Mouse (Mus musculus): ENCODE measurements around the gene Ccdc122. TPM values are rescaled to one million over a fixed set of nuclear protein-coding genes. Genes with fewer than 3 reads are reported as not detected.
"Not testable (repeated sequence)": the region's sequence is repeated elsewhere in the genome, so short reads cannot be mapped to it uniquely, and the experiment has no call there.

The Ccdc122 gene
- total RNA-seq, 2 experiments from 2014 or later: 0.26 to 0.70 TPM

DNA sequence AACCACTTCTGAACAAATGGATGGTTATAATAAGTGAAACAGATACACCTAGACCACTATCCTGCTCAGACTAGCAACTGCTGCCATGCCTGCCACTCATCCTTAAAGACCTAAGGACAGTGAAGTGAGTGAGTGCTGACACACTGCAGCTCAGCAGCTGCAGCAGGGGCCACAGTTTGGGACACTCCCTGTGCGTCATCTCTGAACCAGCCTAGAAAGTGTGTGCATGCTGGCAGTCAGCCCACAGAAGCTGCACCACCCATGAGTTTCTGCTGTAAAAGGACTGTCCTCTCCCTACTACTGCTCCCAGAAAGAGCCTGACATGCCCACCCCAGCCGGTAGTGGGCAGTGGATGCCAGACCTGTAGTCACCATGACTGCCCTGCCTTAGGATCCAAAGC, 63.7 kb downstream of the Ccdc122 start:
- intact Hi-C loops (cut with DNase I): no loop called here
- DNase-seq: no peak

DNA sequence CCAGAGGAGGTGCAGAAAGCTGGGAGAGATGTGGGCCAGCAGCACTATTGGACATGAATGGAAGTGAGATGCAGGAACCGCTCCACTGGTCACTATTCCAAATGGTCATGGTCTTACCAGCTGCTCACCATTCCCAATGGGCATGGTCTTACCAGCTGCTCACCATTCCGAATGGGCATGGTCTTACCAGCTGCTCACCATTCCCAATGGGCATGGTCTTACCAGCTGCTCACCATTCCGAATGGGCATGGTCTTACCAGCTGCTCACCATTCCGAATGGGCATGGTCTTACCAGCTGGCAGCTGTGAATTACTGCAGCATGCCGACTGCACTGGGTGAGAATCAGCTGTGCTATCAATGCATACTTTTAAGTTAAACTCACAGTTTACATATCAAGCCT, 74.0 kb downstream of the Ccdc122 start:
- DNase-seq: peak; percentile 17
- intact Hi-C loops (cut with DNase I): not testable (repeated sequence)

DNA sequence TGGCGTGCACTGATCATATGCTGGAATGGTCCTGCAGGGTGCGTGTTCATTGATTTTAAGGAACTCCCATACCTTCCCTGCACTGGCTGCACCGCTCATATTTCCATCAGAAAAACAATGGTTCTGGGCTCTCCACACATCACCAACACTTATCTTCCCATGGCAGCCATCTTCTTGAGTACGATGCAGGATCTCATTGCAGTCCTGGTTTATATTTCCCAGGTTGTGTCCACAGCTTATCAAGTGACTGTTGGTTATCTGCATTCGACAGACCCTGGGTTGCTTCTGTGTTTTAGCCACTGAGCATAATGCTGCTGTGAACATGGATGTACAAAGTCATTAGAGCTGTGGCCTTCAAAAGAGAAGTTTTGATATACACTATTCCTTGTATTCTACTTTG, 94.0 kb downstream of the Ccdc122 start:
- intact Hi-C loops (cut with DNase I): no loop called here
- no peak for DNase-seq

DNA sequence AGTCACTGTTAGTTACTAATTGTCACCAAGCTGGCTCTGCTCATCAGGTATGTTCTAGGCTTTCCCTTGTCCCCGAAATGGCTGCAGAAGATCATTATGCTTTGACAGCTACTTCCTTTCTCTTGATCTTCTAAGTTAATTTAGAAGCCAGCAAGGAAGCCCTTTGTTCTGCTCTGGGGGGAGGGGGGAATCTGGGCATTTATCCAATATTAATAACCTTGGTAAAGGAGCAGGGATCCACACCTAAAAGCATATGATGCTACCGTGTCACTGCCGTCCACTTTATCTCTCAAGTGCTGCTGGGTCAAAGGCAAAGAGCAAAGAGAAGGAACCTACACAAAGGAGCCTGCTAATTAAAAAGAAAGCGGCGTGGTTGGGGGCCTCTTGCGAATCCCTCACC, 100.4 kb downstream of the Ccdc122 start:
- DNase-seq: no peak
- intact Hi-C loops (cut with DNase I): no loop called here

DNA sequence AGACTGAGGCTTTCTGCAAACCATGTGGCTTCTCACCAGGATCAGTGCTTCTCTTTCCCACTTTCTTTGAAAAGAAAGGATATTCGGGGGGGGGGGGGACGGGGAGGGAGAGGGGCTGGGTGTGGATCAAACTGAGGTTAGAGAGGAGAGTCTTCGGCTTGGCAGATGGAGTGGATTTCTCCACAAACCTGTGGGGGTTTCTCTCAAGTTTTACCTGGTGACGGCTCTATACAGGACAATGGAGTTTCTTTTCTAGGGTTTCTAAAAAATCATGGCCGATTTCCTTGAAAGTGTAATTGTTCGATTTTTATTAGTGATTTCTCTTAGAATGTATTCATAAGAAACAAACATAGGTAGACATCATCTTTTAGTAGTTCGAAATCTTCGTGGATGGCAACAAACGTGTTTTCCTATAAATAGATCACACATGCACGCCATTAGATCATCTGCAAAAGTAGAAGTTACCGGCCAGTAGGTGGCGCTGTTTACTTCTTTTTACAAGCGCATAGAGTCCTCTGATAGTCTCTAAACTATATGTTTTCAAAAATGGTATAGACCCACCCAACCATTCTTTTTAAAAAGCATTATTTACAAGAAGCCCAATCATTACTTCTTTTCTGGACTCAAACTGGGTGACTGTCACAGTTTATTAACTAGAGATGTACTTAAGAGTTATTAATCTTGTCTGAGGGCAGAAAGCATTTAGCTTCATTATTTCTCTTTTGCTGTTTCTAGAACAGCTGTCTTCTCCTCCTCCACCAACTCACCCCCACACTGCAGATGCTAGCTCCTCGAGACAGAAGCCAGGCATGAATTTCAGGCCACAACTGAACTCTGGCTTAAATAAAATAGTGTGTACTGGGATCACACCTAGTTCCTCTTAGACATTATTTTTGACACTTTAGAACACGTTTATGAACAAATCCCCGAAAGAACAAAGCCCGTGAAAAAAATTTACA, 105.0 kb downstream of the Ccdc122 start:
- intact Hi-C loops (cut with DNase I): loop anchor here (5.0 to 10.0 kb wide), 4 partner anchors 701 to 1341 kb away; no protein-coding TSS in a partner anchor
- peak; percentile 89 for DNase-seq

- no peak for DNase-seq
These were observed 108.5 kb downstream of the Ccdc122 start for GRCm38 (mm10) chr14:77145103-77145502.

GRCm38 (mm10) chr14:77147635-77148034, 111.1 kb downstream of the Ccdc122 start:
- intact Hi-C loops (cut with DNase I): loop anchor here (10.0 kb wide), 1 partner anchor 777 kb away; no protein-coding TSS in a partner anchor
- DNase-seq: no peak

More at GRCm38 (mm10) chr14:77145103-77145502, 108.5 kb downstream of the Ccdc122 start:
- intact Hi-C loops (cut with DNase I): loop anchor here (10.0 kb wide), 1 partner anchor 780 kb away; no protein-coding TSS in a partner anchor

DNA sequence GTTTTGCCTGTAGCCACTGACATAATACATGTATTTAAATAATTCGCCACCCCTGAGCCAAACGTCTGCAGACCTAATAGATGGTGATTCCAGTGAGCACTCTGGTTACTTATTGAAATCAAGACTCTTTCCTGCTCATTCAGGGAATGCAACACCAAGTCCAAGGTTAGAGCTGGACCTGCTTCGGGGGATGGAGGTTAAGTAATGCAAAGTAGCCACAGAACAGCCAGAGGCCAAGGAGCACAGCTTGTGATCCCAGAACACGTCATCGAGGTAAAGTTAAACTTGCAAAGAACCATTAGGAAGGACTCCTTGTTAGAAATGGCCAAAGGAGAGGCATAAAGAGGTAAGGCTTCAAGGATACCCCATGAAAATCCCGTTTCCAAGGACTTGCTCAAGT, 114.0 kb downstream of the Ccdc122 start:
- intact Hi-C loops (cut with DNase I): loop anchor here (10.0 kb wide), 1 partner anchor 294 kb away; no protein-coding TSS in a partner anchor
- DNase-seq: no peak

DNA sequence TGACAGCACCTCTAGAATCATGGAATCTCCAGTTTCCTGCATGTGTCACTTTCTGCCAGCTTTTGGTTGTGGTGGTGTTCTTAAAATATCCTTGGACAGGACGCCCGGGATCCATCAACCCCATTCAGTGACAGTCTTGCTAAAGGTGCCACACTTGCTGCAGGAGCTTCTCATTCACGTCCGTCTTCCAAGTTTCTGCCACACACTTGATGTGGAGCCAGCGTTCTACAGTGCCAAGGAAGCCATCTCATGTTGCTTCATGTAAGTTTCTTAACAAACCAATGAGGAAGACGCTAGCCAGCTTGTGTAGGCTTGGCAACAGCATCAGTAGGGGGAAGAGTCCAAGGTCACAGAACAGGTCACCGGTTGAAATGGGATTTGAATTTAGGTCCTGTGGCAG, 114.9 kb downstream of the Ccdc122 start:
- intact Hi-C loops (cut with DNase I): loop anchor here (10.0 kb wide), 1 partner anchor 293 kb away; no protein-coding TSS in a partner anchor
- no peak for DNase-seq

- intact Hi-C loops (cut with DNase I): loop anchor here (10.0 kb wide), 1 partner anchor 288 kb away; no protein-coding TSS in a partner anchor
- DNase-seq: peak; percentile 95
These were observed 119.8 kb downstream of the Ccdc122 start, which contains the start of gene Enox1 for GRCm38 (mm10) chr14:77156222-77156910. Gene Enox1 (plus strand): TSS chr14:77156763.

DNA sequence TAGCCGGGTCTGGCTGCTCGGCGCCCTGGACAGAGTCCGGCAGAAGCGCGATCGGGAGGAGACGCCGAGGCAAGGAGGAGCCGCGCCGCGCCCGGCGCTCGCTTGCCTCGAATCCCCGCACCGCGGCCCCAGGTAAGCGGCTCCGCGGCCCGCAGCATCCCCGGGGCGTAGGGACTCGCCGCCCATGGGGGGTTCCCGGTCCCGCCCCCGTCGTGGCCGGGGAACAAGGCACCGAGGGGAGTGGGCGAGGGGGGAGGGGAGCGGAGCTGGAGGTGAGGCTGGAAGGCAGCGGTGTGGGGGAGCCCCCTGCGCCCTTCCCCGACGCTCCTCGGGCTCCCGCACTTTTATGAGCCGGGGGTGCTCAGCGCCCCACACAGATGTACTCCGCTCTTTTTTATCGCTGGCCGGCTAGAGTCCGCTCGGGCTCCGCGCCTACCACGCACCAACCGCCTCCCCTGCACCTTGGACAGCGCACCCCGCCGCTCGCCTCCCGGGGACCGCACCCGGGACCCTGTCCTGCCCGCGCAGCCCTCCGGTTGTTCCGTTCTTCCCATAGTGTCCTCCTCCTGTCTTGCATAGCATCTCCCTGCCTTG, 120.4 kb downstream of the Ccdc122 start:
- peak; percentile 45 for DNase-seq
- intact Hi-C loops (cut with DNase I): loop anchor here (10.0 kb wide), 1 partner anchor 288 kb away; no protein-coding TSS in a partner anchor

DNA sequence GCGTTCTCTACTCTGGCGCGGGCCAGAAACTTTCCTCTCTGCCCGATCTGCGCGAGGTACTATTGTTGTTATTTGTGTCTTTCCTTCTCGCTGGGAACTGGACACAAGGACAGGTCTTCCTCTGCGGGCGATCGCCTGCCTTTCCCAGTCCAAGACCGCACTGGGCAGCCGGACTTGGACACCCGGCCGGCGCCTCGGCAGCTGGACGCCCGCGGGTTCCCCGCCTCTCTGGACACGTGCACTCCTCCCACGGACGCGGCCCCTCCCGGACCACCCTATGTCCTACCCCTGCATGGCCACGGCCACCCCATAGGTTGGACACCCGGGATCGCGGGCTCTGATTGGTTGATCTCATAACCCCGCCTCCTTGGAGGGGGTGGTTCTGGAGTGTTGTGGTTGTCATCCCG, 120.9 kb downstream of the Ccdc122 start:
- peak; percentile 95 for DNase-seq
- intact Hi-C loops (cut with DNase I): loop anchor here (10.0 kb wide), 1 partner anchor 287 kb away; no protein-coding TSS in a partner anchor

DNA sequence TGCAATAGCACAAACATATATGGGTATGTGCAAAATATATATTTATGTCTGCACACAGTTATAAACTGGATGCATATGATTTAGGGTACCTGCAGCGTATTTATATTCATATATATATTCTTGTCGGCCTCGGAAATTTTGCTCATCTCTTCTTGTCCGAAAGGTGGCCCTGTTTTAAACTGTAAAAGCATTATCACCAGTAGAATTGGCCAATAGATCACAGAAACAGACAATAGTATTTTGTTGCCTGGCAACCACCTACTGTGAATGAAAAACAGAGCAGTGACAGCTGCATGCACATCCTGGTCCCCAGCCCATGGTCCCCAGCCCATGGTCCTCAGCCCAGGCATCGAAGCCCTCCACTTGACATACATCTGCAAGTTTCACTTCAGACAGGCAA, 122.8 kb downstream of the Ccdc122 start:
- intact Hi-C loops (cut with DNase I): loop anchor here (10.0 kb wide), 1 partner anchor 285 kb away; no protein-coding TSS in a partner anchor
- DNase-seq: no peak

Other genes starting within 250 kb of the Ccdc122 start
- 1 to 10 TPM; 3.5 to 3.9 TPM for gene Lacc1, start 132 bp downstream of the Ccdc122 start, total RNA-seq (2021)
- gene Enox1, start 120.0 kb downstream of the Ccdc122 start, total RNA-seq (2021): 10 to 100 TPM; 67.2 to 73.5 TPM

All from left cerebral cortex, postnatal 4 days (tissue).